Mouse (Mus musculus): Measurements from ENCODE around the gene Sp2.

Gene Sp2

DNA sequence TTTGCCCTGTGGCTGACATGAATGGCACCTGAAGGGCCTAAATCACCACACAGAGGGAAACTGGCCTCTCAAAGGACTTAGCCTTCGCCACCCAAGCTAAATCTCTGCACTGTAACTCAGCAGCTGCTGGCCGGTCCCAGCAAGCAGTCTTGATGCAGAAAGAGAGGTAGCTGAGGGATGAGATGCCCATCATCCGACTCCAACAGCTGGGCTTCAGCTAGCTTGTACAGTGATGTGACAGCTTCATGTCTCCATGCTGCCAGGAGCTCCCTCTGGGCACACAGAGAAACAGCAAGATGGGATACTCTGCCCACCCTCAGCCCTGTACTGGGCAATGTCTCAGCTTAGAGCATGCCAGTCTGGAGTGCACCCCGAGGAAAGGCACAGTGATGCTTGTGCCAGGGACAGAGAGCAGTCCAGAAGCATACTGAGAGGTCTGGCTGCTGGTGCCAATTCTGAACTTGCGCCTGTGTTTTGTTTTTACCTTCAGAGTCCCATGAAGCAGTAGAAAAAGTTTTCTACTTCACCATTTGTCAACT, 9.3 kb downstream of the Sp2 start:
- no peak for ATAC-seq (ENCODE audit: insufficient number of reproducible peaks, low FRiP score, low TSS enrichment)

DNA sequence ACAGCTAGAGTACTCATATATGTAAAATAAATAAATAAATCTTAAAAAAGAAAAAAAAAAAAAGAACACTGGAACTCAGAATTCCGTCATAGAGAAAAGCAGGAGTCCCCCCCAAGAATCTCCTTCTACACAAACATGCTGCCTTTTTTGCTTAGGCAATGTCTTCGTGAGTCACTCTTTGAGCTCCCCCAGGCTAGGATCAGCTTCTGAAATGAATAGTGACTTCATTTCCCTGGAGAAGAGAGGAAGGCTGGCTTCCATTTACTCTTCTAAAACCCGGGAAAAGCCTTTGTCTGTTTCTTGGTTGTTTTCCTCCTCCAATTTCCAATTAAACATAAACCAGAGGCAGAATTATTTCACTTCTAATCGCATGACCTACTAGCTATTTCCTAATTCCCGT, 9.9 kb downstream of the Sp2 start:
- ATAC-seq (ENCODE audit: insufficient number of reproducible peaks, low FRiP score, low TSS enrichment), result no peak

DNA sequence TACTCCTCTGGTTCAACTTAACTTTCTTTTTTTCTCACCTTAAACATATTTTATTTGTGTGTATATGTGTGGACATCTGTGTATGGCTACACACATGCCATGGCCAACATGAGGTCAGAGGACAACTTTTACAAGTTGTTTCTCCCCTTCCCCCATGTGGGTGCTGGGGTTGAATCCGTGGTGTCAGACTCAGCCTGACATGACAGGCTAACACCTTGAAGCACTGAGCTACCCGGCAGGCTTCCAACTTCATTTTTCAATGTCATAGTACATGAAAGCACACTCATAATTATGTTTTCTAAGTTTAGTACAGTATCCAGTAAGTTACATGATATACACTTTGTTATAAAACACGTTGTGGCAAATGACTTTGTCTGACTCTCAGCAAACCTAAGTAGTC, 12.4 kb downstream of the Sp2 start:
- no peak for ATAC-seq (ENCODE audit: insufficient number of reproducible peaks, low FRiP score, low TSS enrichment)

DNA sequence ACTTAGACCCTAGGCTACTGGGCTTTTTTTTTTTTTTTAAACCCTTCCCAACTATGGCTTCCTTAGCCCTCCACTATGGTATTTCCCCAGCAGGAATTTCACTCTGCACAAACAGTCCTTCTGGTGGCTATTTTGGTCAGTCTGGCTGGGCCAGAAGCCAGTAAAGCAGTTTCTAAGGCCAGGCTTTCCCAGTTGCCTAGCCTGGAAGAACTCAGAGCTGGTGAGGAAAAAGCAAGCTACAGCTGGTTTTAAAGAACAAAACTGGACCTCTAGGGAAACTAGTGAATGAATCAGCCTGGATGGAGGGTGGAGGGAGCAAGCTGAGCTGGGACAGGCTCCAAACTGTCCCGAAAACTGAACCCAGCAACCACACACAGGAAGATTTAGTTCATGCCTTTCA, 13.0 kb downstream of the Sp2 start:
- ATAC-seq (ENCODE audit: insufficient number of reproducible peaks, low FRiP score, low TSS enrichment), result peak; percentile 85; the same call in 1 of the 2 replicates

DNA sequence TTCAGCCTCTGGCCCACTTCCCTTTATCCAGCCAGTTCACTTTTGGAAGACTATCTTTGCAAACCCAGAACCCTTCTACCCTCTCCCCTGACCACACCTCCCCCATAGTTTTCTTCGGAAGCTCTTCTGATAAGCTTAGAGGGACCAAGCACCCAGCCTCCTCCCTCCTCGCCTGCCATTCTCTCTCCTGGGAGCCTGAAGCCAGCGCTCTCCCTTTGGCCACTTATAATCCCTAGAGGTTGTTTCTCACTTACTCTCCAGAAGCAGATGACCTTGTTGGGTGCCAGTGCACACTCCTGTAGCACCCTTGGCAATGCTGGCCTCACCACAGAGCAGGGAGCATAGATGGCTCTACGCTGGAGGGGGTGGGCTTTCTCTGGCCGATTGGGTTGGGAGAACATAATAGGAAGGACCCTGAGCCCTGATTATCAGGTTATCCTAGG, 13.5 kb downstream of the Sp2 start:
- no peak for ATAC-seq (ENCODE audit: insufficient number of reproducible peaks, low FRiP score, low TSS enrichment)

DNA sequence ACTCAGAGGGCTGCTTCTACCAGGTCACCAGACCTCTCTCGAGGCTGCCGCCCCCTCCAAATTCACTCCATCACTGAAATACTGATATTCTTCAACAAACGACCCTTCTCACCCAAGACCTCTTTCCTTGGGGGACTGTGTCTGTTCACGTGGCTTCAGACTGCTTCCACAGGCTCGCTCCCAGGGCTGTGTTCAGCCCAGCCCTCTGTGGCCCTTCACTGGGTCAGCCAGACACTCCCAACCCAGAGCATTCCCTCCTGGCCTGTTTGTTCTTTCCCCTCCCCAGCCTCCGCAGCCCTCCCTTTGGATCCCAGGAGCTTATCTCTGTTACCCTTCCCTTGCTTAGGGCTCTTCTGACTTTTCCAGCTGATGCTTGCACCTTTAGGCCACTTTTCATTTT, 14.3 kb downstream of the Sp2 start:
- ATAC-seq (ENCODE audit: insufficient number of reproducible peaks, low FRiP score, low TSS enrichment), result no peak

DNA sequence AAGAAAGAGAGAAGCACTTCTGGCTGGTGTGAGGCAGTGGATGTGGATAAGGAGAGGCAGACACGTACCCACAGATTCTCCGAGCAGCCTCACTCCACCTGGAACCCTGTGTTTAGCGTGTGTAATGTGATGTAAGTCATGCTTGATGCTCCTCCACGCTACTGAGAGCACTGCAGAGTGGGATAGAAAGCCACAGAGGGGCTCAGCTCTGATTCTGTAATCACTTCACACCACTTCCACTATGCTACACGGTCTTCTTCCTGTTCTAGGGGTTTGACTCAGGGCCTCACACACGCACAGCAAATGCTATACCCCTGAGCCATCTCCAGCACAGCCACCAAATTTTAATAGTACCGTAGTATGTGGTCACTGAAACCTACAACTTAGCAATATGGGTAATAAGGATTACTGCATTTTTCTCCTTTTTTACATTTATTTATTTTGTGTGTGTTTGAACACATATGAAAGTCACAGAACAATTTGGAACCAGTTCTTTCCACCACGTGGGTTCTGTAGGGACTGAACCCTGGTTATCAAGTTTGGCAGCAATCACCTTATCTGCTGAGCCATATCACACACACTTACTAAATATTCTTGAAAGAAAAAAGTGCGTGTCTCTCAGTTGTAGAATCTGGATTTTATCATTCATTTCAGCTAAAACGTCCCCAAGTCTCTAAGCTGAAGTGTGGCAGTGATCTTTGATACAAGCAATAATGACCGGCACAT, 15.1 kb downstream of the Sp2 start:
- no peak for ATAC-seq (ENCODE audit: insufficient number of reproducible peaks, low FRiP score, low TSS enrichment)

DNA sequence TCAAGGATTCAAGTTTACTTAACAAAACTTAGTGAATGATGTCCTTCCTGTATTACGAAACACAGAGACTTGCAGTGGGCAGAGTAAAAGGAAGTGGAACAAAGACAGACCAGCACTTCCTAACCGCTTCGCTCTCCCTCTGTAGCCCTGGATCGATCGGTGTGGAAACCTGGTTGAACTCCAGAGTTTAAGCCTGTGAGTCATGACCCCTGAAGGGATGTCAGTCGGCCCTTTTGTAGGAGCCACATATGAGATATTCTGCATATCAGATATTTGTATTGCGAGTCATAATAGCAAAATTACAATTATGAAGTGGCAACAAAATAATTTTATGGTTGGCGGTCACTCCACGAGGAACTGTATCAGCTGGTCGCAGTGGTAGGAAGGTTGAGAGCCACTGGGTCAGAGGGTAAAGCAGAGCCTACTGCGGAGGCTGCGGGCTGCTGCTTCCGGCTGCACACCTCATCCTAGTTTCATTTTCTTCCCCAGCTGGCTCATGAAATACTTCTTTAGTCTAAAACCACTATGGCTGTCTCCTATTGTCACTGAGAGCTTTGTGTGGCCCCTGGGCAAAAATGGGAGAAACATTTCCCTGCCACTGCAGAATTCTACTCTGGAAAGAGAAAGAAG, 15.7 kb downstream of the Sp2 start:
- ATAC-seq (ENCODE audit: insufficient number of reproducible peaks, low FRiP score, low TSS enrichment), result no peak

DNA sequence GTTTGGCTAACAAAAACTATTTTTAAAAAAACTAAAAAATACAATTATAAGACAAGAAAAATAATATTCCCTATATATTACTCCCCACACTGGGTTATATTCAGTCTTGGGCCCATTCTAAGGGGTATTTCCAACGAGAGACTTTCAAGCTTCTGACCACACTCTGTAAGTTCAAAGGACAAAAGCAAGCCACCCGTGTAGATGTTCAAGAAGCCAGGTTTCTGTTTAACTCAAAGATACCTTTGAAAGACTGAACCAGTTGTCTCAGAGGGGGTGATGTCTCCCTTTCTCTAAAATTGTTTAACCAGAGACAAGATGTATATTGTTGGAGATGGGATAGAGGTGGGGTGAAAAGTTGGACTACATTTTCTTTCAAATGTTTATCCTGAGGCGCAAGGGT, 16.6 kb downstream of the Sp2 start:
- ATAC-seq (ENCODE audit: insufficient number of reproducible peaks, low FRiP score, low TSS enrichment), result no peak

DNA sequence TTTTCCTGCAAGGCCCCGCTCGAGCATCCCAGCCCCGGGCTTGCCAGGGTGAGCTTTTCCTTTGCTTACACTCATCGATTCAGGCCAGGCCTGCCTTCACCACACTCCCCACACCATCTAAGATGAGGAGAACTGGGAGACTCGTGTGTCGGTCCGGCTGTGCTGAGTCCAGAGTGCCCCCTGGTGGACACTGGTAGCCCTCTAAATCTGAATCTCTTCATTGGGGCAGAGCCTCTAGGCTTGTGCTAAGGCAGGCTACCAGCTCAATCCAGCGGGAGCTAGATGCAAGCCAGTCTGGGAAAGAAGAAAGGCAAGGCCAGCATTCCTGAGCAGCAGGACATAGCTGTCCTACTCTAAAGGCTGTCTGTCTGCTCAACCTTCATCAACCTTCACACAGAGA, 19.2 kb downstream of the Sp2 start:
- ATAC-seq (ENCODE audit: insufficient number of reproducible peaks, low FRiP score, low TSS enrichment), result peak; percentile 75; the same call in 1 of the 2 replicates

DNA sequence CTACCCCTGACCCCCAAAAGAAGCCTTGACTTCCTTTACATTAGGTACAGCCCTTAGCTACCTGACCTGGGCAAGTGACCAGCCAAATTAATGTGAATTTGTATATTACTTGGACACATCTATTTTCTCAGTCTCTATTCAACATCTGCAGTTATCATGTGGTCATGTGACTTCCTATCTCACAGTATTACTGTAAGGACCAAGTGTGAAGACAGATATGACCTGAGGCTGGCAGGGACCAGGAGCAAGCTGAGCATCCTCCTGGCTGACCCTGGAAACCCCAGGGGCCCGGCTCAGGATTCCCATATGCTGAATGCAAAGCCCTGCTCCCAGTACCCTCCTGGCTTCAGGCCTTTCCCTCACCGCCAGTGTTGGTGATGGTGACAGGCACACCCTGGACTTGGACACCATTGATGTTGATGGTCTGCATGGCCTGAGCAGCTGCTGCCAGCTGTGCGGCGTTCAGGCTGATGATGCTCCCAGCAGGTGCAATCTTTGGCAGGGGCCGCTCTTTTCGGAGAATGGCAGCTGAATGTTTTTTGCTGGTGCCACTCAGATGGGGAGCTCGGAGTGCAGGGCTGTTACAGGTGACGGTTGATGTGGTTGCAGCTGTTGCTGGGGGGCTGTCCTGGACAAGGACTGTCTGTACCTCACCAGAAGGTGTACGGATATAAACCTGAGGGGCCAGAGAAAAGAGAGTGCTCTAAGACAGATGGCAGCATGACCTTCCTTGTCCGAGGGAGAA, 25.5 kb downstream of the Sp2 start:
- ATAC-seq (ENCODE audit: insufficient number of reproducible peaks, low FRiP score, low TSS enrichment), result no peak

DNA sequence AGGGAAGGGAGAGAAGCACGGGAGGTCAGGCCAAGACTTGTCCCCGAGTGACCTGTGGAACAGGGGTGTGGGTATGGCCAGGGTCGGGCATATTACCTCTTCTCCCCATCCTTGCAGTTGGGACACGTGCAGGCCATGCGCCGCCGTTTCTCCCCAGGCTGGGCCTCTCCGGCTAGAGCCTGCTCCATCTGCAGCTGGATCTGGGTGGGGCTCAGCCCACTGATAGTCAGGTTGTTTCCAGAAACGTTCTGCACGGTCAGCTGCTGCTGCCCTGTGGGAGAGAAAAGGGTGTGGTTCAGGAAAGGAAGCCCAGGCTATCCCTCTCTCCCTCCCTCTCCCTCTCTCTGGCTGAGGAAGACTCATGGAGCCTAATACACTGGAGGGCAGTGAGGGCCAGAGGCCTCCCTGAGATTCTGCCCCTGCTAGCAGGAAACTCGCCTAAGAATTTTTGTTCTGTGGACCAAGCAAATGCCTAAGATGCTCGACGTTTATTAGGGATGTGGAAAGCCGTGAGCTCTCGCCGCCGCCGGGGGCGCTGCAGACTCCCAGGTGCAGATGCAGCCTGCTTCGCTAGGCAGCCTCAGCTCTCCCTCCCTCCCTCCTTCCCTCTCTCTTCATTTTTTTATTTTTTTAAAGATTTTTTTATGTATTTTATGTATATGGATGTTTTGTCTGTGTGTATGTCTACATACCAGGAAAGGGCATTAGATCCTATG, 26.6 kb downstream of the Sp2 start:
- no peak for ATAC-seq (ENCODE audit: insufficient number of reproducible peaks, low FRiP score, low TSS enrichment)

DNA sequence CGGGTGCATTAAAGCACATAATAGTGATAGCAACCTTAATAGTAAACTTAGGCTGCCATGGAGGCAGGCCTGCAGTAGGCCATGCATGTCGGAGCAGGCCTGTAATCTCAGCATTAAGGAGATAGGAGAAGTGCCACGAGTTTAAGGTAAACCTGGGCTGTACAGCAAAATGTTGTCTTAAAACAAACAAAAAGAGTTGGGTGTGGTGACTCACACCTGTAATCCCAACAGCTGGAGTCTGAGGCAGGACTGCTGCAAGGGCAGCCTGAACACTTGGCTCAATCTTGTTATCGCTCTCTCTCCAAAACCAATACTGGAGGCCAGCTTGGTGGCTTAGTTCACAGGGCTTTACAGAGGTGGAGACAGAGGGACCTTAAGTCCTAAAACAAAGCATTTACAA, 27.7 kb downstream of the Sp2 start:
- no peak for ATAC-seq (ENCODE audit: insufficient number of reproducible peaks, low FRiP score, low TSS enrichment)

DNA sequence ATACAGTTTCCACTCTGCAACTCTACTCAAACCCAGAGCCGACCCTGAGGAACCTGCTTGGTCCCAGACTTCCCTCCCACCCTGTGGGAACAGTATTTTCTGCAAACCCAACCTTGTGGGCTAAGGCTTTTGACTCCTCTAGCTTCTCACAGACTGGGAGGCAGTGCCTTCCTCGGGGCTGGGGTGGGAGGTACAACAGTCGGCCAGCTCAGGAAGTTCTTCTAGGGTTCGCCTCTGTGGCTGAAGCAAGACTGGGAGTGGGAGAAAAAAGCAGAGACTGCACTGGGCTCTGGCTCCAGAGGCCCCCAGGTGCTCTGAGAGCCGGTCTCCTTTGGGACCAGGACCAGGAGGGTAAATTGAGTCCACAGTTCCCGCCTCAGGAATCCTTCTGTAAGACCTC, 29.9 kb downstream of the Sp2 start:
- ATAC-seq (ENCODE audit: insufficient number of reproducible peaks, low FRiP score, low TSS enrichment), result no peak

DNA sequence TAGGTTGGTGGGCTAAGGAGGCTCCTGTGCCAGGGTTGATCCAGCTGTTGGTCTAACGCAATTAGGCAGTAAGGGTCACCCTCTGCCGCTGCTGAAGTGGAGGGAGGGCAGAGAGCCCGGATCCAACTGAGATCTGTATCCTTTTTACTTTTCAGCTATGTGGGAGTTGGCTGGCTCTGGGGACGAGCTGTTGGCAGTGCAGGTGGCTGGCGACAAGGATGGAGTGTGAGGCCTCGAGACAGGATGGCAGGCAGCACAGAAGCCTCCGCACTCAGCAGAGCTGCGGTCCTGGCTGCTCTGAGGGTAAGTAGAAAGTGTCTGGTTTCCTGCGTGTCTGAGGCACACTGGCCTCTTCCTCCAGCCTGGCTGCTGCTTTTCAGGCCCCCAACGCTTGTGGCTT, 30.3 kb downstream of the Sp2 start:
- no peak for ATAC-seq (ENCODE audit: insufficient number of reproducible peaks, low FRiP score, low TSS enrichment)

DNA sequence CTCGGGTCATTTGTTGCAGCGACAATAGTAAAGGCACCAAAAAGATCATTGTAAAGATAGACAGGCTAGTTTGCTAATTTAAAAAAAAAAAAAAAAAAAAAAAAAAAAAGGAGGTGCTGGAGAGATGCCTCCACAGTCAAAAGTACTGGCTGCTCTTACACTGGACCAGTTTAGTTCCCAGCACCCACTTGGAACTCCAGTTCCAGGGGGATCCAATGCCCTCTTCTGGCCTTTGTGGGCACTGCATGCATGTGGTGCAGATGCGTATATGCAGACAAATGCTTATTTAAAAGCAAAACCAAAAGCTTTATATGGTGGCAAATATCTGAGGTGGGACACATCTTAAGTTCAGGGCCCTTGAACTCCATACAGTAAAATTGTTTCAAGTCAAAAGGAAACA, 32.0 kb downstream of the Sp2 start:
- ATAC-seq (ENCODE audit: insufficient number of reproducible peaks, low FRiP score, low TSS enrichment), result no peak

DNA sequence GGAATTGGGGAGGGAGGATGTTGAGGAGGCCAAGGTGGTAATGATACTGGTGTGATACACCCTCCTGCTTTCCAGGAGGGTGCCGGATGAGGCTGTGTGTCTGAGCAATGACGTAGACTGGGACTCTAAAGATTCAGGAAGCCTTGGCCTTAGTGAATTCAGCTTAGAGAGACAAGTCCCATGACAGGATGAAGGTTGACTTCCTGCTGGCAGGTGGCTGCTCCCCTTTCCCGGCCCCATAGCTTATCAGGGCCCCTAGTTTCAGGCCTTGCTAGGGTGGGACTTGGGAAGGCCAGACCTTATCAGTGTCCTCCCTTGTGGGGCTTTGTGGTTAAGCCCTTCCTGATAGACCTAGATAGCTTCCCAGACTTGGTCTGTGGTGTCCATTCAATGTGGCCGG, 34.9 kb downstream of the Sp2 start:
- no peak for ATAC-seq (ENCODE audit: insufficient number of reproducible peaks, low FRiP score, low TSS enrichment)

DNA sequence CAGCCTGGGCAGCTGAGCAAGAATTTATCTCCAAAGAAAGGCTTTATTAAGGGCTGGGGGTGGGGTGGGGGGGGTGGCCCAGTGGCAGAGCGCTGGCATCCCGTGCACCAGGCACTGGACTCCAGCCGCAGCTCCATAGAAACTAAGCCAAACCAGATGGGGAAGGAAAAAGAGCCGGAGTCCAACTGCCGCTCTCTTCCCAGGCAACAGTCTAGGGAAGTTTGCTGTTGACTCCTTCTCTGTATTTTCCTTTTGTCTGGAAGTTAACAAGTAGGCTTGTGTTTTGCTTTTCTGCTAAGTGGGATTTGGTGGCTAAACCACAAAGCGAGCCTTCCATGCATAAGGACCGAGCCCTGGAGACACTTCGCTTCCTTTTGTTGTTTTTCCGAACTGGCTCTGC, 36.3 kb downstream of the Sp2 start:
- no peak for ATAC-seq (ENCODE audit: insufficient number of reproducible peaks, low FRiP score, low TSS enrichment)

DNA sequence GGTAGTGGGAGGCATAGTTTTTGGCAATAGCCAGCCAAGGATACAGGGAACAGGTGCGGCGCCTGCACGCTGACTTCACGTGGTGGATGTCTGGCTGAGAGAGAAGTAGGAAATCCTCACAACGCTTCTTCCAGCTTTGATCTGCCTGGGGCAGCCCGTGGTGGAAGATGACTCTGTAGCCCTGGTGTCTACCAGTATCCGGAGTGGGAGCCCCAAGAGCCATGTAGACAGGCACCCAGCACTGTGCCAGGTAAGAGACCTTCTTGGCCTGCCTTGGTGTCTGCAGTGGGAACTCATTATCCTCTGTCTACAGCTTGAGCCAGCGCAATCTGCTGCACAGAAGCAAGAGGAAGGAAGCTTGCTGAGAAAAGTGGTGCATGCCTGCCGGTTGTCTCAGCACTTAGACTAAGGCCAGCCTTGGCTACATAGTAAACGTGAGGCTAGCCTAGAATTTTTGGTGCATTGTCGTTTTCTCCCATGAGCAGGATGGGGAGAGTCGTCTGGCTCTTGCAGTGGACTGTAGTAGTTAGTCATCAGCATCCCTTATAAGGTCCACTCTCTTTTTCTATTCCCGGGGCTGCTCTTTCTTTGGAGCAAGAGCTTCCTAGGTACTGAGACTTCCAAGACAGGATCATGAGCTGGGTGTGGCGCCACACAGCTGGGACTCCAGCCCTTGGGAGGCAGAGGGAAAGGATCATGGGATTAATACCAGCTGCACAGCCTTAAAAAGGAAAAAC, 37.7 kb downstream of the Sp2 start:
- no peak for ATAC-seq (ENCODE audit: insufficient number of reproducible peaks, low FRiP score, low TSS enrichment)

DNA sequence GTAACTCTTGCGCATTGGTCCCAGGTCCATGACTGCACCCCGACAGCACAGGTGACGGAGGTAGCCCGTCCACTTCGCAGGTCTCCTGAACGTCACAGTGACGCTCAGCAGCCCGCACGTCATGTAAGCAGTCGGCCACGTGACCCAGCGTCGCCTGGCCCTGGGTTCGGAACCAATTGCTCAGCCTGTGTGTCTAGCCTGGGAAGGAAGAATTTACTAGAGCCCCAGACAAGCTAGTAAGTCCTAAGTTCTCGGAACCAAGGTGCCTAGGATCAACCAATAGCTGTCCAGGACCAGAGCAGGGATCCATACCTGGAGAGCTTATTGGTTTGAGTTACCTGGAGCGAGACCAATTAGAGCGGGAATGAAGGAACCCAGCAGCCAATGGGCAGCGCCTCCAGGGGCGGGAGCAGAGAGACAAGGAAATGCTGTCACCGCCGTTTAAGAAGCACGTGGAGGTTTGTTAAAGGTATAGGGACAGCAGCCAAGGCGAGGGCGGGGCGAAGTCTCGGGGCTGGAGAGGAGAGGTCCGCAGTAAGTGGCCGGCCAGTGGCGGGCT, 38.9 kb downstream of the Sp2 start, which contains the start of gene Pnpo:
Gene Pnpo (minus strand): TSS at position 241 of the 559 bp plus-strand sequence.
- ATAC-seq (ENCODE audit: insufficient number of reproducible peaks, low FRiP score, low TSS enrichment), result peak; percentile 96
